Comparison of ENCODE assay signal across 8 mouse cellular contexts in genomic region chr14:56777360-56778136, GRCm38 (mm10). TPM values are rescaled to one million over a fixed set of nuclear protein-coding genes. Genes with fewer than 3 reads are reported as not detected.
DNase-seq lines count a peak whose midpoint lies in the region; ATAC-seq lines count a peak whose summit lies in the region.

No protein-coding gene starts in this region.

- H3K27me3 ChIP-seq in hindbrain, embryonic 12.5 days: no peaks in the 10 kb centered on the region

- H3K9ac ChIP-seq in hindbrain, embryonic 12.5 days: peak overlapping the region; percentile 95

- H3K9me3 ChIP-seq in hindbrain, embryonic 12.5 days (replicated peaks): no peaks in the 10 kb centered on the region

- H3K4me3 ChIP-seq in hindbrain, embryonic 12.5 days: peak overlapping the region; percentile 94

- no peaks in the 10 kb centered on the region; the same call in 1 of the 2 replicates for H3K36me3 ChIP-seq in hindbrain, embryonic 12.5 days

- peaks cover 27% of the 10 kb centered on the region for H3K4me1 ChIP-seq in hindbrain, embryonic 12.5 days

- ATAC-seq in hindbrain, embryonic 12.5 days (ENCODE audit: low FRiP score): peak; percentile 36

- peak overlapping the region; percentile 95 for H3K27ac ChIP-seq in hindbrain, embryonic 12.5 days

- peak; percentile 52 for DNase-seq in NIH3T3 (ENCODE audit: low read depth)
- DNase-seq in cerebellum, postnatal 10 days: peak; percentile 82
- peak; percentile 42 to 68 for DNase-seq in frontal cortex, postnatal 10 days (ENCODE audit: low spot score in 2 of 2)
- DNase-seq in layer of hippocampus, postnatal 25 days (ENCODE audit: extremely low spot score in 1 of 2, low spot score in 1 of 2): peak; percentile 37 to 58
- DNase-seq in lung, postnatal 14 days: peak; percentile 71
- DNase-seq in retina, adult 2 months (ENCODE audit: low read depth, low spot score): peak; percentile 13
- peak; percentile 60 for DNase-seq in thymus, postnatal 25 days

- under 1% methylated on average over 71 of the region's 71 CpGs for WGBS in hindbrain, embryonic 12.5 days

- H3K4me2 ChIP-seq in hindbrain, embryonic 12.5 days (replicated peaks): peak overlapping the region; percentile 77

RNA-seq across cellular contexts. Expression of gene Pspc1, which starts 0.6 kb away (rescaled TPM):
- 46.2 and 53.9 TPM in 2 replicates for polyA plus RNA-seq in hindbrain, embryonic 12.5 days (2016; fragmentation: Nextera tagmentation; extraction: Ambion mirVana)
- total RNA-seq in layer of hippocampus, postnatal 25 days (2021): 10 to 100 TPM; 51.2 to 55.6 TPM

RNA-seq across cellular contexts. Expression of gene Zmym5, which starts 34.0 kb away (rescaled TPM):
- 35.5 and 35.8 TPM in 2 replicates for polyA plus RNA-seq in hindbrain, embryonic 12.5 days (2016; fragmentation: Nextera tagmentation; extraction: Ambion mirVana)
- total RNA-seq in layer of hippocampus, postnatal 25 days (2021): 10 to 100 TPM; 24.9 to 29.2 TPM

Comparison
In these comparisons a context has a peak if more than half of its experiments do, and no peak if none do; other contexts are left out.
1. Peak in every context shown above with its lines: DNase-seq, ATAC-seq, H3K4me3 ChIP-seq and H3K27ac ChIP-seq.
2. DNase-seq: peak in every context shown above with its lines; median percentile 82 in cerebellum, postnatal 10 days; 71 in lung, postnatal 14 days; 60 in thymus, postnatal 25 days; 55 in frontal cortex, postnatal 10 days; 52 in NIH3T3; 48 in layer of hippocampus, postnatal 25 days; 13 in retina, adult 2 months.